Mouse (Mus musculus): Measurements from ENCODE around the gene Cyp2d10. TPM values are rescaled to one million over a fixed set of nuclear protein-coding genes. Genes with fewer than 3 reads are reported as not detected.
"Not testable (repeated sequence)": the region's sequence is repeated elsewhere in the genome, so short reads cannot be mapped to it uniquely, and the experiment has no call there.

Cyp2d10 gene
- not detected in 2 replicates for polyA plus RNA-seq (2016; fragmentation: Nextera tagmentation; extraction: Ambion mirVana)

GRCm38 (mm10) chr15:82406981-82407380 lies at the start of gene Cyp2d10:
Gene Cyp2d10, minus strand, starts transcription at chr15:82407195.
- Histone ChIP-seq H3K36me3 (no peaks in the 10 kb centered on the region), H3K9me3 (no peaks in the 10 kb centered on the region), H3K4me3 (no peak within 1 kb of the TSS), H3K27me3 (replicated peaks) (no peaks in the 10 kb centered on the region), H3K4me1 (no peaks in the 10 kb centered on the region), H3K4me2 (replicated peaks) (no peak within 1 kb of the TSS), H3K9ac (no peak within 1 kb of the TSS), H3K27ac (no peak within 1 kb of the TSS)
- no peak for ATAC-seq (ENCODE audit: low FRiP score, low read depth)
- WGBS = 95% methylated on average over 6 of the region's 6 CpGs

- H3K36me3 ChIP-seq; H3K27ac ChIP-seq; H3K4me3 ChIP-seq; H3K9me3 ChIP-seq; H3K4me1 ChIP-seq; H3K4me2 ChIP-seq (replicated peaks); H3K27me3 ChIP-seq (replicated peaks); H3K9ac ChIP-seq; ATAC-seq (ENCODE audit: low FRiP score, low read depth): not testable (repeated sequence)
- WGBS = 89% methylated on average over 6 of the region's 6 CpGs
Measured at GRCm38 (mm10) chr15:82456086-82456790, 49.2 kb upstream of the Cyp2d10 start.

DNA sequence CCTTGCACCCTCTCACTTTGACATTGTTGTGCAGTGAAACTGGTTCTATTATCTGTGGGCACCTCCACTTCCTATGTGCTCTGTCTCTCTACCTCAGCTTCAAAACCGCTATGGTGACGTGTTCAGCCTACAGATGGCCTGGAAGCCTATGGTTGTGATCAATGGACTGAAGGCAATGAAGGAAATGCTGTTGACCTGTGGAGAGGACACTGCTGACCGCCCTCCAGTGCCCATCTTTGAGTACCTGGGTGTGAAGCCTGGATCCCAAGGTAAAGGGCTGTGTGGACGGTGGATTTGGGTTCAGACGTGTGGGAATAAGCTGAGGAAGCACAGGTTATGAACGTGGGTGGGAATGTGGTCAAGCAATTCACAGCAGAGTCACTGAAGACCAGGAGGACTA lies 46.5 kb upstream of the Cyp2d10 start:
- H3K27ac ChIP-seq; H3K9ac ChIP-seq; H3K9me3 ChIP-seq; H3K4me3 ChIP-seq; H3K27me3 ChIP-seq (replicated peaks); ATAC-seq (ENCODE audit: low FRiP score, low read depth); H3K4me2 ChIP-seq (replicated peaks); H3K4me1 ChIP-seq; H3K36me3 ChIP-seq: not testable (repeated sequence)
- 92% methylated on average over 6 of the region's 6 CpGs for WGBS

GRCm38 (mm10) chr15:82452133-82452532 lies 45.1 kb upstream of the Cyp2d10 start:
- not testable (repeated sequence) for H3K27ac ChIP-seq; ATAC-seq (ENCODE audit: low FRiP score, low read depth); H3K9ac ChIP-seq; H3K9me3 ChIP-seq; H3K4me2 ChIP-seq (replicated peaks); H3K4me1 ChIP-seq; H3K27me3 ChIP-seq (replicated peaks); H3K36me3 ChIP-seq; H3K4me3 ChIP-seq
- 78% methylated on average over 1 of the region's 1 CpGs for WGBS

- not testable (repeated sequence) for H3K4me1 ChIP-seq; H3K9ac ChIP-seq; H3K27me3 ChIP-seq (replicated peaks); H3K9me3 ChIP-seq; H3K27ac ChIP-seq; ATAC-seq (ENCODE audit: low FRiP score, low read depth); H3K36me3 ChIP-seq; H3K4me3 ChIP-seq; H3K4me2 ChIP-seq (replicated peaks)
- WGBS = 74% methylated on average over 2 of the region's 2 CpGs
Measured at GRCm38 (mm10) chr15:82450045-82450444, 43.0 kb upstream of the Cyp2d10 start.

GRCm38 (mm10) chr15:82445196-82445595 lies 38.2 kb upstream of the Cyp2d10 start:
- H3K4me1 ChIP-seq = no peaks in the 10 kb centered on the region
- no peak overlapping the region for H3K4me3 ChIP-seq
- WGBS = 68% methylated on average over 8 of the region's 8 CpGs
- H3K4me2 ChIP-seq (replicated peaks) = no peak overlapping the region
- H3K27ac ChIP-seq = no peak overlapping the region
- ATAC-seq (ENCODE audit: low FRiP score, low read depth) = no peak
- H3K9ac ChIP-seq = no peak overlapping the region
- no peaks in the 10 kb centered on the region for H3K36me3 ChIP-seq
- no peaks in the 10 kb centered on the region for H3K27me3 ChIP-seq (replicated peaks)
- no peaks in the 10 kb centered on the region for H3K9me3 ChIP-seq

DNA sequence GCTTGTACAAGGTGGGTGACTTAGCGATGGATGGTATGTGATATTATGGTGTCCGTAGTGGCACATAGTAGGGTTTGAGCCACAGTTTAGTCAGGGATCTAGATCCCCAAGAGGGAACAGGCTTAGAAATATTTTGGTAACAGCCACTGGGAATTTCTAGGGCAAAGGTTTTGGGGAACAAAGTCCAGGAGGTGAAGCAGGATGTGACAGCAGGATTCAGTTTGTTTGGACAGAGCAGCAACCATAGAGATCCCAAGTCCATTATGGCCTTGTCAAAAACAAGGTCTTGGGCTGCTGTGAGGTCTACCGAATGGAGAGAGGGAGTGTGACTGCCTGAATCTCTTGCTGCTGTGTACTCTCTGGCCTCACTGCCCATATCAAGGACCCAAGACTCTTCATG lies 36.7 kb upstream of the Cyp2d10 start:
- 92% methylated on average over 3 of the region's 3 CpGs for WGBS

GRCm38 (mm10) chr15:82437975-82438617 lies 31.1 kb upstream of the Cyp2d10 start:
- 69% methylated on average over 5 of the region's 5 CpGs for WGBS
- Histone ChIP-seq H3K27ac (no peak overlapping the region), H3K36me3 (no peaks in the 10 kb centered on the region), H3K9ac (no peak overlapping the region), H3K4me1 (no peaks in the 10 kb centered on the region), H3K27me3 (replicated peaks) (no peaks in the 10 kb centered on the region), H3K9me3 (no peaks in the 10 kb centered on the region), H3K4me3 (no peak overlapping the region), H3K4me2 (replicated peaks) (no peak overlapping the region)
- ATAC-seq (ENCODE audit: low FRiP score, low read depth) = no peak

More for the DNA sequence above, 36.7 kb upstream of the Cyp2d10 start:
- H3K4me2 ChIP-seq (replicated peaks) = no peak overlapping the region
- ATAC-seq (ENCODE audit: low FRiP score, low read depth) = no peak
- no peaks in the 10 kb centered on the region for H3K36me3 ChIP-seq
- no peaks in the 10 kb centered on the region for H3K4me1 ChIP-seq
- H3K9ac ChIP-seq = no peak overlapping the region
- no peaks in the 10 kb centered on the region for H3K27me3 ChIP-seq (replicated peaks)
- H3K9me3 ChIP-seq = no peaks in the 10 kb centered on the region
- H3K4me3 ChIP-seq = no peak overlapping the region
- H3K27ac ChIP-seq = no peak overlapping the region

GRCm38 (mm10) chr15:82435606-82436005 lies 28.6 kb upstream of the Cyp2d10 start:
- Histone ChIP-seq H3K36me3 (no peaks in the 10 kb centered on the region), H3K4me1 (no peaks in the 10 kb centered on the region), H3K27me3 (replicated peaks) (no peaks in the 10 kb centered on the region), H3K4me3 (no peak overlapping the region), H3K27ac (no peak overlapping the region), H3K9ac (no peak overlapping the region), H3K9me3 (no peaks in the 10 kb centered on the region), H3K4me2 (replicated peaks) (no peak overlapping the region)
- 90% methylated on average over 2 of the region's 2 CpGs for WGBS
- no peak for ATAC-seq (ENCODE audit: low FRiP score, low read depth)

DNA sequence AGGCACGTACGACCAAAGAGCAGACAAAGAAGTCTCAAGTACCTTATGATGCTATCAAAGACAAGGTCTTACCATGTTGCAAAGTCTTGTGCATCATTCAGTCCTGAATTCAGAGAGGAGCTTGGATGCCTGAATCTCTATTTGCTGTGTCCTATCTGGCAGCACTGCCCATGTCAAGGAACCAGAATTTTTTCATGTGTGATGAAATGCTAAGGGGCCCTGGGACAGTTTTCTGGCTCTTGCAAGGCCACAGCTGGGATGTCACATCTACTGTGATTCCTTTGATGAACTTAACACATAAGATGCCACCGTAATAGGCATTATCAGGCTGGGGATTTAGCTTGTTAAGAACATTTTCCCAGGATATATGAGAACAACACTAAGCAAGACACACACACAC lies 28.0 kb upstream of the Cyp2d10 start:
- H3K4me2 ChIP-seq (replicated peaks) = no peak overlapping the region
- no peaks in the 10 kb centered on the region for H3K27me3 ChIP-seq (replicated peaks)
- no peaks in the 10 kb centered on the region for H3K9me3 ChIP-seq
- H3K4me3 ChIP-seq = no peak overlapping the region
- no peaks in the 10 kb centered on the region for H3K36me3 ChIP-seq
- no peaks in the 10 kb centered on the region for H3K4me1 ChIP-seq
- WGBS = 85% methylated on average over 3 of the region's 3 CpGs
- no peak overlapping the region for H3K27ac ChIP-seq
- H3K9ac ChIP-seq = no peak overlapping the region
- ATAC-seq (ENCODE audit: low FRiP score, low read depth) = no peak

DNA sequence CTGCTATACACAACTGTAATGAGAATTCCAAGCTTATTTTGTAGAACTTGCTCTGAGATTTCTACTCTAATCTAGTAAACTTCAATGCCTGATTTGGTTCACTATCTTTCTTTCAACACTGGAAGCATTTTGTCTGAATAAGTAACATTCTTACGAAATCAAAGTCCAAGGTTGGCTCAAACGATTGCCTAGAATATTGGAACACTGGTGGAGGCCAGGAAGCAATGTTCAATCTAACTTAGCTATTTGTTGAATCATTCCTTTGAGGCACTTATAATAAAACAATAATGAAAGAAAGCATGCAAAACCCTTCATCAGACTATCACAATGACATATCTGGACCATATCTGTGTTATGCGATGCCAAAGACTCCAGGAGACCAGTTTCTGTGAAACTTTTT lies 27.5 kb upstream of the Cyp2d10 start:
- Histone ChIP-seq H3K9me3 (no peaks in the 10 kb centered on the region), H3K4me1 (no peaks in the 10 kb centered on the region), H3K27me3 (replicated peaks) (no peaks in the 10 kb centered on the region), H3K4me2 (replicated peaks) (no peak overlapping the region), H3K9ac (no peak overlapping the region), H3K27ac (no peak overlapping the region), H3K36me3 (no peaks in the 10 kb centered on the region), H3K4me3 (no peak overlapping the region)
- WGBS = 95% methylated on average over 3 of the region's 3 CpGs
- ATAC-seq (ENCODE audit: low FRiP score, low read depth) = no peak

- no peaks in the 10 kb centered on the region for H3K27me3 ChIP-seq (replicated peaks)
- H3K36me3 ChIP-seq = no peaks in the 10 kb centered on the region
- H3K9me3 ChIP-seq = no peaks in the 10 kb centered on the region
- no peak overlapping the region for H3K4me3 ChIP-seq
- no peak overlapping the region for H3K27ac ChIP-seq
- no peak for ATAC-seq (ENCODE audit: low FRiP score, low read depth)
- no peak overlapping the region for H3K4me2 ChIP-seq (replicated peaks)
- 98% methylated on average over 3 of the region's 3 CpGs for WGBS
- H3K4me1 ChIP-seq = no peaks in the 10 kb centered on the region
- no peak overlapping the region for H3K9ac ChIP-seq
Measured at GRCm38 (mm10) chr15:82433621-82434020, 26.6 kb upstream of the Cyp2d10 start.

GRCm38 (mm10) chr15:82433137-82433536 lies 26.1 kb upstream of the Cyp2d10 start, which contains the start of gene Cyp2d9:
Gene Cyp2d9, plus strand, starts transcription at chr15:82433437.
- no peak within 1 kb of the TSS for H3K27ac ChIP-seq
- H3K4me2 ChIP-seq (replicated peaks) = no peak within 1 kb of the TSS
- no peaks in the 10 kb centered on the region for H3K27me3 ChIP-seq (replicated peaks)
- H3K9me3 ChIP-seq = no peaks in the 10 kb centered on the region
- H3K36me3 ChIP-seq = no peaks in the 10 kb centered on the region
- H3K9ac ChIP-seq = no peak within 1 kb of the TSS
- H3K4me1 ChIP-seq = no peaks in the 10 kb centered on the region
- no peak within 1 kb of the TSS for H3K4me3 ChIP-seq
- ATAC-seq (ENCODE audit: low FRiP score, low read depth) = no peak
